Mouse (Mus musculus): Measurements from ENCODE around the gene Thada.
"Not testable (repeated sequence)": the region's sequence is repeated elsewhere in the genome, so short reads cannot be mapped to it uniquely, and the experiment has no call there.

The Thada gene

GRCm38 (mm10) chr17:84187264-84187663 is 278.7 kb downstream of the Thada start:
- not testable (repeated sequence) for DNase-seq (ENCODE audit: low spot score in 2 of 2)

- DNase-seq (ENCODE audit: low spot score in 2 of 2) = peak; percentile 52 to 57
Observed at GRCm38 (mm10) chr17:84186451-84187202, 279.4 kb downstream of the Thada start.

DNA sequence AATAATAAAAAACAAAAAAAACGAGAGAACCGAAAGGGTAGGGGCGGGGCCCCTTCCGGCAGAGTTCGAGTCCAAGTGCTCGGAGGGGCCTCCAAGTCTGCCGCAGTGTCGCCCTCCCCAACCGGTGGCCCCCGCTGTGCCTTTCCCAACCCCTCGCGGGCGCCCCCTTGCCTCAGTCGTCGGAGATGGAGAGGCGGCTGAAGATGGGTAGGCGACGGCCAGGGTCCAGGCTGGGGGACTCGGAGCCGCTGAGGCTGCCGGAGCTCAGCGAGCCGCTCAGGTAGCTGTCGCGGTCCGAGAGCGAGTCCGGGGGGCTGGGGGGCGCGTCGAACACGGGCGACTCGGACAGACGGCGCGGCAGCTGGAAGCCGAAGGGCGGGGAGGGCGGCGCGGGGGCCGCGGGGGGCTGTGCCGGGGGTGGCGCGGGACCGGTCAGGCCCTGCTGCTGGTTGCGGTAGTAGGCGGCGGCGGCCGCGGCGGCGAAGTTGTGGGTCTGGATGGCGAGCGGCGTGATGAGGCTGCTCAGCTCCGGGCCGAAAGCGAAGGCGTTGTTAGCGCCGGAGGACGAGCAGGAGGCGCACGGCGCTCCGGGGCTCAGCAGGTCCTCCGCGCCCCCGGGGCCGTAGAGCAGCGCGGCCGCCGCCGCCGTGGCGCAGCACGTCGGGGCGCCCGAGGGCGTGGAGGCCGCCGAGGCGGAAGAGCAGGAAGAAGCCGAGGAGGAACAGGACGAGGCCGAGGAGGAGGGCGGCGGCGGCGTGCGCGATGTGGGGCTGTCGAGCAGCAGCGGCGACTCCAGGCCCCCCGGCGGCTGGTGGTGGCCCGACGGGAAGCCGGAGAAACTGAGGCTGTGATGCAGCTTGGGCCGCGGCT is 280.2 kb downstream of the Thada start:
- DNase-seq (ENCODE audit: low spot score in 2 of 2) = peak; percentile 82 to 88

GRCm38 (mm10) chr17:84185011-84185411 is 281.0 kb downstream of the Thada start:
- DNase-seq (ENCODE audit: low spot score in 2 of 2) = peak in 1 of 2 experiments; percentile 46

GRCm38 (mm10) chr17:84183291-84183781 is 282.7 kb downstream of the Thada start:
- peak; percentile 85 to 89 for DNase-seq (ENCODE audit: low spot score in 2 of 2)

DNA sequence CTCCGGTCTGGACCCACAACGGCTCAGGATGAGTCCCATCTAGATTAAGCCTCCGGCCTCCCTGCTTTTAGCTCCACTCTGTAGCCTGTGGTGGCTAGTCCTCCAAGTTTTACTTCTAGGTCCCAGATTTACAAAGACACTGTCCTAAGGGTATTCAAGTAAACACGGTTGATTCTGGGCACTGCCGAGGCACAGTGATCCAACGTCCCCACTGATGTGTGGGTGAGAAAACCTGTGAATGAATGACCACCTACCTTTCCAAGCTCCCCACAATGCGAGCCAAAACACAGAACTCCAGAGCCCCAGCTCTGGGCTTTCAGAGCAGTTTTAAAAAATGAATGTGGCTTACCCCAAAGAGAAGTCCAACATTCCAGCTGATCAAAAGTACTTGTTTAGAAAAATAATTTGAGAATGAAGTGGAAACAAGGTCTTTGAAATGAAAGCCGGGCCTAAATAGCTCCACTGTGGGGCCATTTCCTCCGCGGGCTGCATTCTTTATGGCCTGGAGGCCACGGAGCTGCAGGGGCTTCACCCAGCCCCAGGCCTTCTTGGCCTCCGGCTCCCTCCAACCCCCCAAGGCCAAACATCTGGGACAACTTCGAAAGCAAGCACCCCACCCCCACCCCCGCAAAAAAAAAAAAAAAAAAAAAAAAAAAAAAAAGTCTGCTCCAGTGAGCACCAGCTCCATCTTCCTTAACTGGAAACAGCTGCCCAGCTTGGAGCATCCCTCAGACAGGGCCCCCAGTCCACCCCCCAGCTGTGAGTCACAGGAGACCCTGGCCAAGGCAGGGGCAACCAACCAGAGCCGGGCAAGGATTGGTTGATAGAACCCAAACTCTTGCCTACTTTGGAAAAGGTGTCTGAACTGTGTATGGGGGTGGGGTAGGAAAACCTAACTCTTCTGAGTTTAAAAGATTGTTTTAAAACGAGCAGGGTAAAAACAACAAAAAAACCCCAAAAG is 283.4 kb downstream of the Thada start:
- peak; percentile 46 to 50 for DNase-seq (ENCODE audit: low spot score in 2 of 2)

DNA sequence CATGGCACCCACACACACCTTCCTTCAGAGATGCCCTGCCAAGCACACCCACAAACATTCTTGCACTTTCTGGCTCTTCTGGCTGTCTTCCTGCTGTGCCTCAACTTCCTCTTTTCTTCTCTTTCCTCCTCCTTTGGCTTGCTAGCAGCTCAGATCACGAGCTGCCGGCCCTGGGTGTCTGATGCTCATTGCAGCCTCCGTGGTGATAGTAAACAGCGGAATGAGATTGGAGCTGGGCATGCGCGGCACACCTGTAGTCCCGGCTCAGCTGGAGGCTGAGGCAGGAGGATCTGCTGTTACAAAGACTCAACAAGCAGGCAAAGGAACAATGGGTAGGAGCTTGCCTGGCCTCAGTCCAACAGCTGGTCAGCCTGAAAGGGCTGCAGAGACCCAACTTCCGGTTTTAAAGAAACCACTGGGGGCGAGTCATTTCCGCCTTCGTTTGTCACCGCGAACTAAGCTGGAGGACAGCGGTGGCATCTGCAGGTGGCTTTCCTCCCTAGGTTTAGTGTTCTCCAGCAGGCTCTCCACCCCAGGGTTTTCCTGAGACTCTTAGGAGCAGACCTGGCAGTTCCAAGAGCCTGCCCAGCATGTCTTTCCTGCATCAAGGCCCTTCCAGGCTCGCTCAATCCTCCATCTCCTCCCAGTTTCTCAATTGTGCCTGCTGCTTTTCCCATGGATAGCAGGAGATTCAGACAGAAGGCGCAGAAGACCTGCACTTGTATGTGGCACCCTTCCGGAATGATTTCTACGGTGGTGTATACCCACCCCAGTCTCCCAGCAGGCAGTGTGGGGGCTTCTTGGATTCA is 284.3 kb downstream of the Thada start:
- DNase-seq (ENCODE audit: low spot score in 2 of 2) = peak; percentile 84 to 86

GRCm38 (mm10) chr17:84180715-84181501 is 285.1 kb downstream of the Thada start:
- DNase-seq (ENCODE audit: low spot score in 2 of 2) = peak; percentile 91 to 92

DNA sequence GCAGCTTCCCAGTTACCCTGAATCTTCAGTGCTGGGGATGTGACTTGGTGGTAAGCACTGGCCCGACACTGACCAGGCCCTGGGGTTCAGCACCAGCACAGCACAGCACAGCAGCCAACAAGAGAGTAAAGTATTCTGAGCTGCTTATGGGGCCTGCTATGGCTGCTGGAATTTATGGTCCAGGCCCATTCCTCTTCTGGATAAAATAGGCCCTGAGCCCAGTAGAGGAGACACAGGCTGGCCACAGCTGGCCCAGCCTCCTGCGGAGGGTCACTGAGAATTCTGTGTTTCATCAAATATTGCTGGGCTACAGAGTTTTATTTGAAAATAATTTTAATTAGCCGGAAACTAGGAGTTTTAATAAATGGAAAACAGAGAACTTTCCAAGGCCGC is 286.0 kb downstream of the Thada start:
- peak in 1 of 2 experiments; percentile 1 for DNase-seq (ENCODE audit: low spot score in 2 of 2)

- peak; percentile 3 to 20 for DNase-seq (ENCODE audit: low spot score in 2 of 2)
Observed at GRCm38 (mm10) chr17:84179026-84179972, 286.7 kb downstream of the Thada start.

DNA sequence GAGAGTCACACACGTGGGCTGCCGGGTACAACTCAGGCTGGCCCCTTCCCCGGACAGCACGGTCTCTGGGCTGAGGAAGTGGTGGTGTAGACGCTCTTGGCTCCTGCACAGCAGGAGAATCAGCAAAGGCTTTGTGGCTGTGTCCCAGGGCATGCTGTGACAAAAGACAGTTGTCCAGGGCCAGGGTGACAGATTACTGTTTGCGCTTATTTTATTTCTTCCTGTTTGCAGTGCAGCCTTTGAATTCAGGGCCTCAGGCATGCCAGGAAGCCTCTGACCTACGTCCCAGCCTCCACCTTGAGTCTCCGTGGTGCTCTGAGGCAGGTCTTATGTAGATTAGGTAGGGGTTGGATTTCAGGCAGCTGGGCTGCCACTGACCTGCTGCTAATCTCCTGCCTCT is 288.5 kb downstream of the Thada start:
- DNase-seq (ENCODE audit: low spot score in 2 of 2) = peak; percentile 3 to 4

- DNase-seq (ENCODE audit: low spot score in 2 of 2) = peak in 1 of 2 experiments; percentile 0
Observed at GRCm38 (mm10) chr17:84176446-84176845, 289.6 kb downstream of the Thada start.

DNA sequence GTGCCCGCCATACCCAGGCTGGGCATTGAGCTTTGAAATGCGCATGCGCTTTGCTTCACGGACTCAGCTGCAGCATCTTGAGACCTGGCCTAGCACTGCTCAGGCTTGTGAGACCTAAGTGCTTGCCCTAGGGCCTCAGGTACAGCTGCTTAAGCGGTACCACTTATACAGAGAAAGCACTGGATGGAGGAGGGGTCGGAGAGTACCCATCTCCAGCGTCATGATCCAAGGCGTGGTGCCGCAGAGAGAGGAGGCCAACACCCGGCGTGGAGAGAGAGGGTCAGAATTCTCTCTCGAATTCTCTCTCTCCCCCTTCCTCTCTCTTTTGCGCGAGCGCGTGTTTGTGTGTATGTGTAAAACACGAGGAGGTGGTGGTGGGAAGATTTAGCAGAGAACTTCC is 290.8 kb downstream of the Thada start:
- DNase-seq (ENCODE audit: low spot score in 2 of 2) = peak in 1 of 2 experiments; percentile 1

DNA sequence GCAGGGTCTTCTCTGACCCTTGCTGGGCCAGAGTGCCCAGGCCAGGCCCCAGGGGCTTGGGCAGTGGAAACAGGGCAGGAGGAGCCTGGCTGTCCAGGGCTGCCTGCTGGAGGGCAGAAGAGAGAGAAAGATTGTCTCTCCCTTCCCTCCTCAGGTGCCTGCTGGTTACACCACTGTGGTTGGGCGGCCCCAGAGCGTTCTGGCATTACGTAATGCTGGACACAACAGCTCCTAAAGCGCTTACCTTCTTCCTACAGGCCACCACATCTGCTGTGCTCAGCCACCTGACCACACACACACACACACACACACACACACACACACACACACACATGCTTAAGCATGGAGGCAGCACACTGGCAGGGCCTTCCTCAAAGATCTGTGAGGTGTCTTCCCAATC is 298.6 kb downstream of the Thada start:
- DNase-seq (ENCODE audit: low spot score in 2 of 2) = peak in 1 of 2 experiments; percentile 1

DNA sequence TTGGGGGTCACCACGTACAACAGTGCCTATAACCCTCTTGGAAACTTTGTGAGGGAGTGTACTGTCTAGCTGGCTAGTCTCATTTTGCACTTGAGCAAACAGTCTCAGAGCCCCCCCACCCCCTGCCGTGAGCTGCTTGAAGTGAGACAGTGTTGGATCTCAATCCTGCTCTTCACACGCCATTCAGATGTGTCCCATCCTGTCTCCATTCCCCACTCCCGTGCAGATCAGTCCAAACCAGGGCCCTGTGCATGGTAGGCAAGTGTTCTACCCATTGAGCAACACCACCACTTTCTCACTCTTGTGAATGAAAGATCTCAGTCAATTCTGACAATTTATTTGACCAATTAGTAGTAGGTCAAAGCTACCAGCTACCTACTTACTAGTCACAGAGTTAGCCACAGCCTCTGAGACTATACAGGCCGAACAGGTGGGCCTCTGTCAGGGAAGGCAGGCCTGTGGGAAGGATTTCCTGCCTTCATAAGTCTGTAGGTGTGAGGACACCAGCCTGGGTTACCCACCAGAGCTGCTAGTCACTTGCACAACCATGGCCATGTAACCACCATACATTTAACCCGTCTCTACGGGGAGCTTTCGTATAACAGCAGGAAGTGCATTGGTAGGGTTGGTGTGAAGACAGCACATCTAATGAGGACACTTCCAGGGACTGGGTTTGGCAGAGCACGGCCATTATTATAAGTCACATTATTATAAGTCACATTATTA is 299.7 kb downstream of the Thada start:
- DNase-seq (ENCODE audit: low spot score in 2 of 2) = no peak

GRCm38 (mm10) chr17:84165735-84166134 is 300.3 kb downstream of the Thada start:
- no peak for DNase-seq (ENCODE audit: low spot score in 2 of 2)

DNA sequence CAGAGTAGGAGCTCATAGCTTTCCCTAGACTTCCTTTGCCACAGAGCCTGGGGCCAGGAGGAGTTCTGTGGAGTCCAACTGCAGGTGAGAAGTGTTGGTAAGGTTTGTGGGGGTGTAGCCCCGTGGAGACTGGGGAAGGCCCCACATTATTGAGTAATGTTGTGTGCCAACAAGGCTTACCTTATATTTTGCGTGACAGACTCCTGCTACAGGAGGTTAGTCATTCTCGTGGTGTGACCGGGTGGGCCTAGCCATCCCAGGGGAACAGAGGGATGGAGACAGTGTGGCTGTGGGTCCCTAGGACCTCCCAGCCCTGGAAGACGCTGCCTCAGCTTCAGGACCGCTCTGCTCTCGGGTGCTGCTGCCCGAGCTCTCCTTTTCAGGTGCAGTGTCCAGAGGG is 301.9 kb downstream of the Thada start:
- peak in 1 of 2 experiments; percentile 0 for DNase-seq (ENCODE audit: low spot score in 2 of 2)
